Mouse (Mus musculus) G1E (cell line): ENCODE measurements at regions not wholly inside any gene's neighbourhood (a gene's known extent, or its start where the extent isn't known, plus 50 kb on each side); places are given as distances from the start of the nearest gene placed in this dataset.

Source experiments
- ATAC-seq: 2 replicates; pipeline ENCODE4 v1.8.0; 2016; ENCODE audit warnings: mild to moderate bottlenecking; ENCODE audit not compliant: insufficient number of reproducible peaks, poor library complexity, low FRiP score, severe bottlenecking; ENCODE audit errors: extremely low read depth
- DNase-seq: peaks from one replicate; pipeline ENCODE4 v3.0.0; 2012; ENCODE audit warnings: low spot score
- H3K27me3 ChIP-seq: 2 replicates; pipeline ENCODE4 v1.6.1; 2012; ENCODE audit warnings: mild to moderate bottlenecking, low read length, inconsistent platforms; ENCODE audit not compliant: insufficient read depth
- H3K36me3 ChIP-seq: replicated peaks from 2 replicates; pipeline ENCODE3; 2012; ENCODE audit warnings: mild to moderate bottlenecking, inconsistent platforms
- H3K4me1 ChIP-seq: 2 replicates; pipeline ENCODE4 v1.6.1; 2012; ENCODE audit warnings: low read depth, low read length, inconsistent platforms, mixed read lengths; ENCODE audit not compliant: insufficient read depth
- H3K4me3 ChIP-seq: 2 replicates; pipeline ENCODE4 v1.5.1; 2012; ENCODE audit warnings: low read depth, mild to moderate bottlenecking, inconsistent platforms, low read length, moderate library complexity, mixed read lengths
- H3K9me3 ChIP-seq: replicated peaks from 2 replicates; pipeline ENCODE4 v1.6.1; 2012; ENCODE audit warnings: inconsistent platforms
- CTCF ChIP-seq: IDR thresholded peaks from 2 replicates; pipeline ENCODE4 v1.5.1; 2012; ENCODE audit warnings: low read depth, low read length, inconsistent platforms, mixed read lengths
- GATA1 ChIP-seq: IDR thresholded peaks from 2 replicates; pipeline ENCODE4 v1.6.1; 2012; ENCODE audit warnings: borderline replicate concordance, low read length, inconsistent platforms, mixed read lengths
- GATA2 ChIP-seq: IDR thresholded peaks from 2 replicates; pipeline ENCODE4 v1.6.1; 2012; ENCODE audit warnings: low read depth, low read length, inconsistent platforms, borderline replicate concordance
- POLR2AphosphoS5 ChIP-seq: IDR thresholded peaks from 2 replicates; pipeline ENCODE4 v1.6.1; 2012; ENCODE audit warnings: low read depth, low read length, inconsistent platforms; ENCODE audit not compliant: insufficient replicate concordance
- TAL1 ChIP-seq: conservative IDR thresholded peaks from 2 replicates; pipeline ENCODE4 v1.6.1; 2012; ENCODE audit warnings: low read depth, low read length, inconsistent platforms, mixed read lengths

DNA sequence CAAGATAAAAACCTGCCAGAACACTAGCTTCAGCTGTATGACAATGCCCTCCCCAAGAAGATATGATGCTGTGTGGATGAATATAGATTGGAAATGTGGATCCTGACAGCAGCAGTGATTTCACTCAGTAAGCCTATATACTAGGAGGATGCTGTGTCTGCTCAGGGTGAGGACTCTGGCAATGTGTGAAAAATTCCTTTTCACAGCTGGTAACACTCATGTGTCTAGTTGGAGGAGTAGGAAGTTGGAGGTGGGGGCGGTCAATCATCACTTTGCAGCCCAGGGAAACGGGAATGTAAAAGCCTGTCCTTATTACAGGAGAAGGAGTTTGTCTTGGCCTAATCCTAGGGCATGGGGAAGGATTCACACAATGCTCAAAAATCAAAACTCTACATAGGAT, 824.3 kb upstream of the Tenm2 start:
- Histone ChIP-seq H3K27me3 (no peaks in the 10 kb centered on the region), H3K4me1 (no peaks in the 10 kb centered on the region), H3K9me3 (no peaks in the 10 kb centered on the region), H3K36me3 (no peaks in the 10 kb centered on the region), H3K4me3 (no peak overlapping the region)
- DNase-seq (no peak), ATAC-seq (no peak)
- no peak for TF ChIP-seq GATA1
- TF ChIP-seq TAL1, result no peak
- no peak for TF ChIP-seq POLR2AphosphoS5

- no peaks in the 10 kb centered on the region for H3K9me3 ChIP-seq
- TF ChIP-seq GATA2 (no peak), CTCF (no peak), POLR2AphosphoS5 (no peak), TAL1 (no peak), GATA1 (no peak)
- DNase-seq, result no peak
- no peak for ATAC-seq
- H3K4me3 ChIP-seq, result no peak overlapping the region
- no peaks in the 10 kb centered on the region for H3K27me3 ChIP-seq
- no peaks in the 10 kb centered on the region for H3K36me3 ChIP-seq
- no peaks in the 10 kb centered on the region for H3K4me1 ChIP-seq
Observed at GRCm38 (mm10) chr11:38058896-38059295, 823.1 kb upstream of the Tenm2 start.

- ATAC-seq (no peak), DNase-seq (no peak)
- Histone ChIP-seq H3K36me3 (no peaks in the 10 kb centered on the region), H3K9me3 (no peaks in the 10 kb centered on the region), H3K4me1 (no peaks in the 10 kb centered on the region), H3K4me3 (no peak overlapping the region), H3K27me3 (no peaks in the 10 kb centered on the region)
- TF ChIP-seq TAL1 (no peak), CTCF (no peak), POLR2AphosphoS5 (no peak), GATA2 (no peak), GATA1 (no peak)
Observed at GRCm38 (mm10) chr11:38036582-38036981, 800.8 kb upstream of the Tenm2 start.

- no peaks in the 10 kb centered on the region for H3K36me3 ChIP-seq
- H3K4me1 ChIP-seq, result no peaks in the 10 kb centered on the region
- H3K9me3 ChIP-seq, result no peaks in the 10 kb centered on the region
- ATAC-seq (no peak), DNase-seq (no peak)
- TF ChIP-seq GATA2 (no peak), GATA1 (no peak), POLR2AphosphoS5 (no peak)
- H3K4me3 ChIP-seq, result no peak overlapping the region
- H3K27me3 ChIP-seq, result no peaks in the 10 kb centered on the region
Observed at GRCm38 (mm10) chr11:38034526-38035286, 798.9 kb upstream of the Tenm2 start.

GRCm38 (mm10) chr11:38021704-38022103, 785.9 kb upstream of the Tenm2 start:
- DNase-seq (no peak), ATAC-seq (no peak)
- TF ChIP-seq GATA2, result no peak
- TF ChIP-seq CTCF, result no peak
- no peak for TF ChIP-seq GATA1
- no peak for TF ChIP-seq POLR2AphosphoS5
- TF ChIP-seq TAL1, result no peak
- no peaks in the 10 kb centered on the region for H3K4me1 ChIP-seq
- H3K4me3 ChIP-seq, result no peak overlapping the region
- H3K36me3 ChIP-seq, result no peaks in the 10 kb centered on the region
- peaks cover 3% of the 10 kb centered on the region for H3K9me3 ChIP-seq
- H3K27me3 ChIP-seq, result no peaks in the 10 kb centered on the region

DNA sequence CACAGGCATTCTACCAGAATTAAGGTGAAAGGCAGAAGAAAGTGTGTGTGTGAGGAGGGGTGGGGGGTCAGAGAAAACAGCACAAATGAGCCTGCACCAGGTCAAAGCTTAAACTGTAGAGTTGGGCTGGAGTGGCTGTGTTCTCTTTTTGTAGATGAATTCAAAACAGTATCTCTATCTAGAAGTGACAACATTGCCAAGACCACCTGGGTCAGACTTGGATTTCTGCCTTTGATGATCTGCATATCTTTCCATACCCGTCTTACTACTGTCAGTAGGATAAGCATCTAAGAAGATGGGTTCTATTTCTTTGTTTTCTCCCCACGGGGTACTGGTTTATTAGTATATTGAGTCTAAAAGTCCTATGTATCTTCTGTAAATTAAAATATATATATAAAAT, 742.4 kb upstream of the Tenm2 start:
- no peak for TF ChIP-seq POLR2AphosphoS5
- no peak for TF ChIP-seq GATA2
- TF ChIP-seq TAL1, result no peak
- TF ChIP-seq GATA1, result no peak
- TF ChIP-seq CTCF, result no peak
- H3K4me3 ChIP-seq, result no peak overlapping the region
- no peaks in the 10 kb centered on the region for H3K27me3 ChIP-seq
- H3K9me3 ChIP-seq, result no peaks in the 10 kb centered on the region
- no peak for ATAC-seq
- DNase-seq, result no peak
- no peaks in the 10 kb centered on the region for H3K36me3 ChIP-seq
- no peaks in the 10 kb centered on the region for H3K4me1 ChIP-seq
